Mouse (Mus musculus) heart, postnatal 36 days (tissue): ENCODE results near the gene Pate2. TPM values are rescaled to one million over a fixed set of nuclear protein-coding genes. Genes with fewer than 3 reads are reported as not detected.
"Not testable (repeated sequence)": the region's sequence is repeated elsewhere in the genome, so short reads cannot be mapped to it uniquely, and the experiment has no call there.

Experiments used
- DNase-seq, 2 experiments: peaks; one replicate each; pipeline ENCODE4 v3.0.0; 2021 to 2022
- intact Hi-C: fragments of 180-260 bp; cut with DNase I; formaldehyde crosslinking; loops from one replicate; pipeline ENCODE4 v1.15.1; 2025
- total RNA-seq, 2 experiments: library from RNA; stranded (reverse); gene quantifications; 2 replicates each; pipeline ENCODE4 v1.2.3; 2021

The Pate2 gene
- total RNA-seq, 2 experiments from 2014 or later, result not detected

DNA sequence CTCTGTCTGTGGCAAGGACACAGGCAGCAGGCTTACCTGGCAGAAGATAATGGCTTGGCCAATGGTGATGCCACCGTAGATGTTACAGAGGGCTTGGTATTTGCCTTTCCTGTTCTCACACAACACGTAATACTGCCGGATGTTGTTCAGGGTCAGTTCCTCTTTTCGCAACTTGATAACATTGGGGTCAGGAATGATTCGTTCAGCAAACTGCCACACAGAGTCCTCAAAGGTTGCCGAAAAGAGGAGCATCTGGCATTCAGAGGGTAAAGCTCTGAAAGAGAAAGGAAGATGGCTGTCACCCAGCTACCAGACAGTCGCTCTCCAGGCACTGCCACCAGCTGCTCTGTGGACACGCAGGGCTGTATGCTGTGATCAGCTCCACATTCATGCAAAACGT, 23.3 kb upstream of the Pate2 start:
- DNase-seq, result no peak
- intact Hi-C loops, result no loop called here

DNA sequence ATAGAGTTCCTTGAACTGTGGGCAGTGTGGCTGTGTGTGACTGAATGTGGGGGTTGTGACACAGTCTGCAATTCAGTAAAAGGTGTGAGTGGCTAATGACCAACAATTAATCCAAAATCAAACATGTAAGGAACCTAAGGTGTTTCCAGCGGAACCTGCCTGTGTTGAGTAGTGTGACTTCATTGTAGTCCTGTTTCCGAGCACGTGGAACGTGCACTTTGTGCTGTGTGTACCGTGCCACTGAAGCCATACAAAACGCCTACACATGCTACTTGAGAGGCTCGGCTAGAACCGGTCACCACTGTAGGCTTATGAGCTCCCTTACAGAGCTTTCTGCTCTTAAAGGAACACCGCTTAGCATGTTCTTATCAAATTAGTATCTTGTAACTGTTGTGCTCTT, 21.6 kb upstream of the Pate2 start:
- intact Hi-C loops, result no loop called here
- DNase-seq, result no peak

DNA sequence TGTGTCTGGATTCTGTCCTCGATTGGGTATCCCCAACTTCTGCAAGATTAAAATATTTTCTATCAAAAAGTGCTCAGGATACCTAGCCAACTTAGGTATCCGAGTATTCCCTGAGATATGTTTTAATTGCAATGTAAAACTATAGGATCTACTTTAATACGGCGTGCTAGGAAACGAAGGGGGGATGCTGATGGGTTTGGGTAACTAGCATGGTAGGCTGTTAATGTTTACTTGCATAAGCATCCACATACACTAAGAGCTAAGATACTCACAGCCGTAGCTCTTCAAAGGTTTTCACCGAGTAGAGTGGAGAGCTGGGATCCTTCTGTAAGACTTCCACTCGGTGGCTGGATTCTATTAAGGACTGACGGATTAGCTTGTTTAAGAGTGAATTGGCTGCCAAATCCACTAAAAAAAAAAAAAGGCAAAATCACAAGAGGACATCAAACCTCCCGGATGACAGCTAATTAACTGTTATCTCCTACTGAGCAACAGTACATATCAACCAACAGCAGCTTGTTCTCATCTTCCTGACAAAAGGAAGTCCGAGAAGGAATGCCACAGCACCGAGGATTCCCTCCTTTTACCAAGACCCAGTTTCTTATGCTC, 13.5 kb upstream of the Pate2 start:
- no peak for DNase-seq
- intact Hi-C loops, result no loop called here

DNA sequence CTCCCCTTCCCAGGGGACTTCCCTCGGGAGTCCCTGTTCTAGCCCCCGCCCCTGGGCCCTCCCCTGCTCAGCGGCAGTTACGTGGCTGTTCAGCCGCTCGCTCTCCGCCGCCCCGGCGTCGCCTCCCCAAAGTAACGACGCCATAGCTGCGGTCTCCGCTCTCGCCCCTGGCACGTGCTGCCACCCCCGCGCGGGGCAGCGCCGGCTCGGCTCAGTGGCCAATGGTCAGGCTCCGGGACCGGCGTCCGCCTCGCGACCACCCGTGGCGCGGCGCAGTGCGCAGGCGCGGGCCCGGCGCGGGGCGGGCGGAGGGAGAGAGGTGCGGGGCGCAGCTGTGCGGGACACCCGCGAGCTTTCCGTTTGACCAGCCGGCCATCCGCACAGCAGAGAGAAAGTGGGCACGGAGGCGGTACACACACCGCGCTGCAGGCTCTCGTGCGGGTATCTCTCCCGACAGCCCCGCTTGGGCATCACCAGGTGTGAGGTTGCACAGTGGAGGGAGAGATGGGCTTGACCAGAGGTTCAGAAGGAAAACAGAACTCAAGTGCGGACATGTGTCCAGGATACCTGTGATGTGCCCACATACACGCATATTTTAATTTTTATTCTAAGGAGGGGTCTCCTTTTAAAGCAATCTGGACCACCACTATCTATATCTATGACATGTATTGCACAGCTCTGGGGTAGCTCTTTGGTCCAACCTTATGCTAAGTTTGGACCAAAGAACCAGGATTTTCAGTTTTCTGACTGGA, 11.7 kb upstream of the Pate2 start, which contains the start of the genes Ddx25 and Pus3:
Ddx25 (minus strand) TSS at position 272 of the 752 bp plus-strand sequence.
Pus3 (plus strand) TSS at position 339 of the 752 bp plus-strand sequence.
- DNase-seq, result no peak
- intact Hi-C loops, result no loop called here

DNA sequence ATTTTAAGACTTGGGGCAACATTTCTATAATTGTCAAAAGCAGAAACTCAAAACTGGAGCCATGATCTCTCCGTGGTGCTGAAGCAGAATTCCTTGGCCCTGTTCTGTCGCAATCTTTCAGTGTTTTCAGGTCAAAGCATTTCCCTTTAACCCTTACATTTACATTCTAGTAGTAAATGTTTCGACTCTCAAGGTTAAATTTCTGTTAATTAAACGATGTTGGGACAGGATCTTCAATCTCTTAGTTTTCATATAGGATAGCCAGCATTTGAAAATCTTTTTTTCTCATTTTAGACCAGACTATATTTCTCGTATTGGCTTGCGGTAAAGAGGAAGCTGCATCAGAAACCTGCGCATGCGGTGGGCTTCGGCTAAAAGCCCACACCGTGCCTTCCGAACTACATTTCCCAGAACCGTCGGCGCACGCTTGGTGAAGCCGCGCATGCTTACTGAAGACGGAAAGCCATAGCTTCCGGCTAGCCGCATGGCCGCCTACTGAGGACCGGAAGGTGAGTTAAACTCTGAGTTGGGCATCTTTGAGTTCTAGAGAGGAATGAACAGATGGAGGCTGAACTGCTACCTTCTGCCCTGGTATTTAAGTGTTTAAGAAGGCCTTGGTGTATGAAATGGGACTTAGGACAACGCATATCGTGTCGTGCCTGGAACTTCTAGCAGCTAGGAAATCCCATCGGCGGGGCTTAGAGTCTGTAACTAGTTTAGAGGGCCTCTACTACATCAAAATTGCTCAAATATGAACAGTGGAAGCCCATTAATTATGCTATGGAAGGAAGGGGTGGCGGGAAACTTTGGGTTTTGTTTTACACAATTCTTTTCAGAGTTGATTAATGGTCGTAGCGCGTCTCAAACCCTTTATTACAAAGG, 10.8 kb upstream of the Pate2 start:
- intact Hi-C loops, result no loop called here
- DNase-seq, result peak; percentile 71 to 75

DNA sequence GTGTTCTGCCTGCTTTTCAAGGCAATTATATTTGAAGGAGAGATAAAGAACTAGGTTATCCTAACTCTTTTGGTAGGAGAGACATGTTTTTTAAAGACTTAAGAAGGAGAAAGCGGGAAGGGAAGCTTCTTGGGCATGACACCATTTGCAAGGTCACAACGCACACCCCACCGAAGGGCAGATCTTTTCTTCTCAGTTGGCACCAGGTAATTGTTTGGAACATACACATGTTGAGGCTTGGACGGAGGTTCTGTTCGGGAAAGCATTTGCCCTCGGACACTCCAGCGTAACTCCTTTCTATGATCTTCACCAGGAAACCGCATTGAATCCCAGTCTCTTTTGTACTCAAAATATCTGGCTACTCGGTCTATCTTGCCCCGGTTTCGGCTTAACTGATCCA, 9.0 kb upstream of the Pate2 start:
- no peak for DNase-seq
- intact Hi-C loops, result no loop called here

DNA sequence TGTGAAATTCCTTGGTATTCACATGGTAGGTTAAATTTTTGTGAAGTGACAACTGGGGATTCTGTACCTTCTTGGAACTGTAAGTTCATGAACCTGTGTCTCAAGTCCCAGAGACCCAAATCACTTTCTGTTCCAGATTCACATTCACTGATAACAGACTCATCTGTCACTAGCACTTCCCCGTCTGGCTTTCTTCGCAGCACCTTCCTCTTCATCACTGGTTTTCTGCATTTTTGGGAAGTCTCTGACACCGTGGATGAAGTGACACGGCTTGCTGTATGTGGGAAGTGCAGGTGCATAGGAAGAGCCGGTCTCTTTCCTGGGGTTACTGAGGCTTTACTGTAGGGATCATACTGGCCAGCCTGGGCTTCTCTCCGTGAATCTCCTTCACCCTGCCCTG, 8.5 kb upstream of the Pate2 start:
- intact Hi-C loops, result no loop called here
- no peak for DNase-seq

DNA sequence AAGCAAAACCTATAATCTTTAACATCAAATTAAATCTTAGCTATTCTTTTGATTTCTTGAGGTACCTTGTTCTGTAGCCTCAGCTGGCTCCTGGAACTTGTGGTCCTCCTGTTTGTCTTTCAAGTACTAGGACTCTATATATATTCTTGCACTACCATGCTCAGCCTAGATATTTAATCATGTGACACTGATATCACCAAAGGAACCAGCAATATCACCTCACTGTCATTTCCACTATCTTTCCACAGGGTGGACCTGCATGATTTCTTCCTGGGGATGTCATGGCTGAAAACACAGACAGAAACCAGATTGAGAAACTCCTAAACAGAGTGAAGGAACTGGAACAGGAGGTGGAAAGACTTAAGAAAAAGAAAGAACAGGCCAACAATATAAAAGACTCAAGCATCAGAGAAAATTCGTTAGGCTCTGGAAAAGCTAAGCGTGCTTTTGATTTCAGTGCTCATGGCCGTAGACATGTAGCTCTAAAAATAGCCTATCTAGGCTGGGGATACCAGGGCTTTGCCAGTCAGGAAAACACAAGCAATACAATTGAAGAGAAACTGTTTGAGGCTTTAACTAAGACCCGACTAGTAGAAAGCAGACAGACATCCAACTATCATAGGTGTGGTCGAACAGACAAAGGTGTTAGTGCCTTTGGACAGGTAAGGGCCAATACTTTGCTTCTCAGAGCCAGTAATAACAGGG, 5.4 kb upstream of the Pate2 start:
- intact Hi-C loops, result no loop called here
- DNase-seq, result no peak

DNA sequence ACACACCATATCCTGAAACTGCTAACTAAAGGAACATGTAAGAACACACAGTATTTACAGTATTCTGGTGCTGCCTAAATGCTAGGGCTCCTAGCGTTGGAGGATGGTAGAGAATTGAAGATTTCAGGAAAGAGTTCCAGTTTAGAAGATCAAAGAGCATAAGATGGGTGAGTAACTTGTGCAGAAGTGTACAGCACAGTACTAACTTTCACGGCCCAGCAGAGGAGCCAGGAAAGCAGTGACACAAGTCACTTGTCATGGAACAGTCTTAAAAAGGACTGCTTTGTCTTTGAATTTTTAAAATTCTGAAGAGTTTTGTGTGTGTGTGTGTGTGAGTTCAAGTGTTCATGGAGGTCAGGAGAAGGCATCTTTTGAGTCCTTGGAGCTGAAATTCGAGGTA, 2.1 kb upstream of the Pate2 start:
- DNase-seq, result no peak
- intact Hi-C loops, result no loop called here

DNA sequence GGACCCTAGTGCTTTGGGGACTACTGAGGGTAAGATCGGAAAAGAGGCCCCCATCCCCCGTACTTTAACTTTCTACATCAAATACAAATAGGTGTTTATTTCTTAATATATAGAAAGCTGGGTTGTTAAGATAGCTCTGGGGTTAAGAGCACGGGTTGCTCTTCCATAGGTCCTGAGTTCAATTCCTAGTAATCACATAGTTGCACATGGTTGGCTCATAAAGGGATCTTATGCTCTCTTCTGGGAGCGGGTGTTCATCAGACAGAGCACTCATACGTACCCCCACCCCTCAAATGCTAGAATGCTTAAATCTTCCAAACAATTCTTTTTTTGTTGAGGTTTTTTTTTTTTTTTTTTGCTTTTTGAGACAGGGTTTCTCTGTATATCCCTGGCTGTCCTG, 579 bp downstream of the Pate2 start:
- DNase-seq, result no peak
- intact Hi-C loops, result no loop called here

DNA sequence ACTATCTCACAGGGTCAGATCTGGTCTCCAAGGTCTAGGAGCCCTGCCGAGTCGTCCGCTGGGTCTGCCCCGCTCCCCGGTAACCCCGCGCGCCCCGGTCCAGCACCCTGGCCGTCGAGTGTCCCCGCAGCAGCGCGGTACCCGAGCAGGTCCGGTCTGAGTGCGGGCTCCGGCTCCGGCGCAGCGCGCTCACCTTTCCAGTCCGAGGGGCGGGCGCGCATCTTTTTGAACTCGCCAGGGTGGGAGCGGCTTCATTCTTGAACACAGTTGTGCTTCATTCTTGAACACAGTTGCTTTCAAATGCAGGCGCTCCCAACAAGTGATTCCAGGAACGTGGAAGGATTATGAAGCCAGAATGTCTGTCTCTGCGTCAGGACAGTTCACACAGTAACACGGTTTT, 4.3 kb downstream of the Pate2 start:
- no peak for DNase-seq
- intact Hi-C loops, result no loop called here

DNA sequence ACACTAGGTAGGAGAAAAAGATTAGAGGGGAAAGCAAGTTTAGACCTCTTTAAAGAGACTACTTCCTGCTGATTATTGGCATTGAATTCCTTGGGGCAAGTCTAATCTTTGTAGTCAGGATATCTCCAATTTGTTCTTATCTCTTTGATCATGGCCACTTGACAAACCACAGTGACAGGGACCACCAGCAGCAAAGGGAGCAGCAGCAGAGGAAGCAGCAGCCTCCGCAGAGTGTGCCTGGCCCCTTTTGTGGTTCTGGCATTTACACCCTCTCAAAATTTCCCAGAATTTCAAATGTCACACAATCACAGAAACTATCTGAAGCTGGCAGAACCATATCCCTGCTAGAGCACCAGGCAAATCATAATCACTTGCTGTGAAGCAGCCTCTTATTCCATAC, 17.6 kb downstream of the Pate2 start:
- intact Hi-C loops, result no loop called here
- DNase-seq, result no peak

DNA sequence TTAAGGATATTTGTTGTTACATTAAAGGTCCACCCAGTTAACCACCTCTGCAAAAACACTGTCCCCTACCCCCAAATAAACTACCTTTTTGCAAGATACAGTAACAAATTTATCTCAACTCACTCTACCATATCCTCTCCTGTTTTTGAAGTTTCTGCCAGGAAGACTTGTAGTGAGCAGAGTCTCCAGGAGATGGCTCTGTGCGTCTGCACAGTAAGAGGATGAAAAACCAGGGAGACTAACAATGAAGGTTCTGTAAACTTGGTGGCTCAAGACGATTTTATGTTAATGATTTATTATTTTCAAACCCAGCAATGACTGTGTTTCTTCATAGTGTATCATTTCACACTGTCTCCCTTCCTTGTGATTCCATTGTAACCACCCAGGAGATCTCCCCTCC, 22.8 kb downstream of the Pate2 start:
- DNase-seq, result no peak
- intact Hi-C loops, result loop anchor here (5.0 kb wide), 1 partner anchor 1094 kb away; no protein-coding TSS in a partner anchor

DNA sequence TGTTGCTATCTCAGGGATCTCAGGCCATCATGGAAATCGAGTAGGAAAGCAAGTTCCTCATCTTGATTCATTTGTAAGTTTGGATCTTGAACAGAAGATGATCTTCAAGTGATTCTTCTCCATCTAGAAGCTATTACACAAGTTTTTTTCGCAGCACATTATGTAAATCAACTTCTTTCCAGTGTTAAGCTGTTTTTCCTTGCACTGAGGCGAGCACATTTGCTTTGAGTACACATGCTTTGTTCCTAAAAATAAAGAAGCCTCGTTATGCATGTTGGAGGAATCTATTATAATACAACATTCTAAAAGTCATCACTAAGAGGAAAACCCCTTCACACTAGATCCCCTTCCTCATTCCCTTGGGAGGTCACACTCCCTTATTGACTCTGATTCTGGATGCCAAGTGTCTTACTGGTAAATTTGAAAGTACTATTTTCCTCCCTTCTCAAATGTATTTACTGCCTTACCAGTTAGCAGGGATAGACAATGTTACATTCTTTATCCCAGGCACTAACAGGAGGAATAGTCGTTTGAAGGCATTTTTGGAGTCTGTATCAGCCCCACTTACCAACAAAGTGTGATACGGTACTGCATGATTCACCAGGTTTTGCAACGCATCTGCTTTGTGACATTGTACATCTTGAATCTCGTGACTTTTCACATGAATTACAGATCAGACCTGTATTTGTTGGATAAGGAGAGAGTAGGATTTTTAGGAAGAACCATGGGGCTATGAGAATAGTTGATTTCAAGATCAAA, 37.7 kb downstream of the Pate2 start:
- intact Hi-C loops, result no loop called here
- DNase-seq, result no peak

DNA sequence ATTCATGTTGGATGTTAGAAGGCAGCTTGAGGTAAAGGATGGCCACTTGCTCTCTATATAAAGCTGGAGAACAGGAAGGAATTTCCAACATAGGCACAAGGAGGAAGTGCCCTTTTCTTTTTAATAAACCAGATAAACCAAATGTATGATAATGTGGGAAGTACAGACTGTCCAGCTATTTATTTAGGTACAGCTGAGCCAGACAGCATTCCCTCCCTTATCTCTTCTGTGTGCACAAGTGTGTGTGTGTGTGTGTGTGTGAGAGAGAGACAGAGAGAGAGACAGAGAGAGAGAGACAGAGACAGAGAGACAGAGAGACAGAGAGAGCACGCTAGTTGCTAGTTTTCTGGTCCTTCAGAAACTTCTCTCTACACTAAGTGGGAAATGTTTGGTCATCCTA, 41.8 kb downstream of the Pate2 start, which contains the start of gene Pate4:
Pate4 (minus strand) TSS at position 101 of the 400 bp plus-strand sequence.
- intact Hi-C loops, result no loop called here
- no peak for DNase-seq

DNA sequence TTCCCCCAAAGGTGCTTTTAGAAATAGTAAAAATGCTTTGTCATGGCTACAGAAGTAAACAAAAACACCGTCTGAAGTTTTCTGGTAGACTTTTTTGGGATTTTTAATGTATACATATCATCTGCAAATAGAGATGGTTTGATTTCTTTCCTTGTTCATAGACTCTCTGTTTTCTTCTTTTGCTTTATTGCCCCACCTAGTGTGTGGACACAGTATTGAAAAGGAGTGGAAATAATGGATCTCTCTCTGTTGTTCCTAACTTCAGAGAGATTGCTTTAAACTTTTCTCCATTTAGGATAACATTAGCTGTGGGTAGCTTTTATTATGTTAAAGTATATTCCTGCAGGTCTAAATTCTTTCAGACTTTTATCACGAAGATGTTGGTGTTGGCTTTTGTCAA, 43.9 kb downstream of the Pate2 start:
- intact Hi-C loops, result no loop called here

DNA sequence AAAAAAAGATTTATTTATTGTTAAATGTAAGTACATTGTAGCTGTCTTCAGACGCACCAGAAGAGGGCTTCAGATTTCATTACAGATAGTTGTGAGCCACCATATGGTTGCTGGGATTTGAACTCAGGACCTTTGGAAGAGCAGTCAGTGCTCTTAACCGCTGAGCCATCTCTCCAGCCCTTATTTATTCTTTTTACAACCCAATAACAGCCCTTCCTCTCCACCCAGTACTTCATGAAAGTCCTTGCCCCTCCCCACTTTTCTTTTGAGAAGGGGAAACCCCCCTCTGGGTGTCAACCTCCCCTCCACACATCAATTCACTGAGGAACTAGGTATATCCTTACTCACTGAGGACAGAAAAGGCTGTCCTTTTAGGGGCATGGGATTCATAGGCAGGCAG, 46.7 kb downstream of the Pate2 start:
- DNase-seq, intact Hi-C loops: not testable (repeated sequence)

More for the DNA sequence above, 43.9 kb downstream of the Pate2 start:
- DNase-seq, result no peak

DNA sequence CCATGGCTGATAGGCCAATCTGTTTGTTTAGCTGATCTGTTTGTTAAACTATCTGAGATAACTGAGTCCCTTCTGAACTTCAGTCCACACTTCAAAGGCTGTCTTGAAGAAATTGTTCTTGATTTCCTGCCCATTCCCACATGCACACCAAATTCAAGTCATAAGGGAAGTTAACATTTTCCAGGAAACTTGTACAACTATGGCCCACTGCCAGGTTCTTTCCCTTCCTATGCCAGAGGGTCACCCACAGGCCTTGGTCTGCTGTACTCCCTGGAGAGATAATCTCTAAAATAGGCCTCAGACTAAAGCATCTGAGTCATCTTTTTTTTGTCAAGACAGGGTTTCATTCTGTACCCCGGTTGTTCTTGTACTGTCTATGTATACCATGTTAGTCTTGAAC, 62.9 kb downstream of the Pate2 start:
- intact Hi-C loops, result no loop called here
- no peak for DNase-seq

DNA sequence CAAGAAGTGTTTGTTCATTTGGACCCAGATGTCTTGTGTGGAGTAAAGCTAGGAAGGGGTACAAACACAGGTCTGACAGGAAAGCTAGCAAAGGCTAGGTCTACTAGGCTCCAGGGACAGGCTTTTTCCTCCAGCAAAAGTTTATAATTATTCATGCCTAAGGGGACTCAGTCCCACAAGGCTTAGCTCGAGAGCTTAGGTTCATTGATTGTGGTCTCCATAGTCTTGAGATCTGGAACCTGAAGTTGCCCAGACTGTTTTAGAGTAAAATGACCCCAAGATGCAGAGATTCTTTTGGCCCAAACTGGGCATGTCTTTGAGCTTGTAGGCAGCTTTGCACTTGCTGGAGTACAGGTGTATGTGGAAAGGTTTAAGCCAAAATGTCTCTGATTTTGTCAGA, 78.0 kb downstream of the Pate2 start, which contains the start of gene Pate3:
Pate3 (minus strand) TSS at position 101 of the 400 bp plus-strand sequence.
- no peak for DNase-seq

DNA sequence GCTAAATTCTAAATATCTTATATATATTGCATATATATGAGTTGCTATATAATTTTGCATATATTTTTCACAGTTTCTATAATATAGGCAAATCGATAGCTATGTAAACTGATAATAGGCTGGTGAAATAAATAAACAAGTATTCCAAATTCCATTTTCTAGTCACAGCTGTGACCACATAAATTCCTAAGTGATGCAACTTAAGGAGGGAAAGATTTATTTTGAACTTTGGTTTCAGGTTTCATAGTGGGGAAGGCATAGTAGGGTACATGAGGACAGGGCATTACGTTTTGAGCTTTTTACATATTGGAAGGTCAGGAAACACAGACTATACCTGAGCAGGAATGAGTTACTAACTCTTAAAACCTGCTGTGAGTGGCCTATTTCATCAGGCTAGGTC, 103.5 kb downstream of the Pate2 start:
- no peak for DNase-seq
- intact Hi-C loops, result no loop called here

More for the DNA sequence above, 78.0 kb downstream of the Pate2 start, which contains the start of gene Pate3:
- intact Hi-C loops, result no loop called here
